Mouse (Mus musculus) kidney, adult 10 weeks (tissue): ENCODE data around the gene Cdipt. TPM values are rescaled to one million over a fixed set of nuclear protein-coding genes. Genes with fewer than 3 reads are reported as not detected.

Experiments
- polyA plus RNA-seq: library from polyadenylated mRNA; stranded (reverse); fragments of 350-450 nt; fragmentation: Illumina TruSeq; extraction: RNeasy Lipid Tissue Mini Kit (QIAGEN cat#74804); gene quantifications from one replicate; pipeline ENCODE4 v1.2.3, GENCODE M21; 2014; ENCODE audit warnings: low read depth, low replicate concordance

Gene Cdipt
- 10.3 TPM for polyA plus RNA-seq

DNA sequence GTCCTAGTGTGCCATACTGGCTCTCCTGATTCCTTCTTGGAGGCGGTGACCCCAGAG is at the start of gene Cdipt:
Gene Cdipt, plus strand, starts transcription at position 22 of the 57 bp plus-strand sequence.

DNA sequence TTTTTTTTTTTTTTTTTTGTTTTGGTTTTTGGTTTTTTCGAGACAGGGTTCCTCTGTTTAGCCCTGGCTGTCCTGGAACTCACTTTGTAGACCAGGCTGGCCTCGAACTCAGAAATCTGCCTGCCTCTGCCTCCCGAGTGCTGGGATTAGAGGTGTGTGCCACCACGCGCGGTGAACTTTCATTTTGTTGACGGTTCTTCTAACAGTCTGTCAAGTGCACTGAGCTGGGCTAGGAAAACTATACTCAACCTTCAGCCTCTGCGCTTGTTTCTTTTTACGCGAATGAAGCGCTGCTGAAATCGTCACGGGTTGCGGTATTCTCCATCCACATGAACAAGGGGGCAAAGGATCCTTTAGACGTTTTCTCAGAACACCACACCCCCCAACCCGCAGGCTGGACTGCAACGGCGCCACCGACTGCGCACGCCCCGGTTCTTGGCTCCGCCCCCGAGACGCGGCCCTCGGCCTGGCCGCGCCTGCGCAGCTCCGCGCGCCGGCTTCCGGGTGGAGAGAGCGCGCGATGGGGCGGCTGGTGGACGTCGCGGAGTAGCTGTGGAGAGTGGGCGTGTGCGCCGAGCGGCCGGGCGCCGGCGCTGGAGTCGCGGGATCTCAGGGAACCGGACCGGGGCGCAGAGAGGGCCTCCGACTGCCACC is 47.2 kb upstream of the Cdipt start, which contains the start of gene Kctd13:
Gene Kctd13, plus strand, starts transcription at position 496 of the 654 bp plus-strand sequence.

DNA sequence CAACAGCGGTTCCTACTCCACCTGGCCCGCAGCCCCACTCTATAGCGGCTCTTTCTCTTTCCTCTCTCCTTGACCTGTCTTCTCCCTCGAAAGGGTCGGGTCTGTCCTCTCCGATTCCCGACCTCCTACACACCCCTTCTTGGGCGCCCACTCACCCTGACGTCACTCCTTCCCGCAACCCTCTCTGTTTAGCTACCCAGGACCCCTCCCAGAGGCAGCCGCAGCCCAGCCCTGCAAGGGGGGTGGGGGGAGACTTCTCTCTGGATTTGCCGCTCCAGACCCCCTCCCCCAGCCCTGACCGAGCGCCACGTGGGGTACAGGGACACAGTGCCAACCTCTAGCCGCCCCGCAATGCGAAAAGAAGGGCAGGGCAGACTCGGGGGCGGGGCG is 26.3 kb upstream of the Cdipt start, which contains the start of gene Asphd1:
Gene Asphd1, minus strand, starts transcription at position 180 of the 390 bp plus-strand sequence.

DNA sequence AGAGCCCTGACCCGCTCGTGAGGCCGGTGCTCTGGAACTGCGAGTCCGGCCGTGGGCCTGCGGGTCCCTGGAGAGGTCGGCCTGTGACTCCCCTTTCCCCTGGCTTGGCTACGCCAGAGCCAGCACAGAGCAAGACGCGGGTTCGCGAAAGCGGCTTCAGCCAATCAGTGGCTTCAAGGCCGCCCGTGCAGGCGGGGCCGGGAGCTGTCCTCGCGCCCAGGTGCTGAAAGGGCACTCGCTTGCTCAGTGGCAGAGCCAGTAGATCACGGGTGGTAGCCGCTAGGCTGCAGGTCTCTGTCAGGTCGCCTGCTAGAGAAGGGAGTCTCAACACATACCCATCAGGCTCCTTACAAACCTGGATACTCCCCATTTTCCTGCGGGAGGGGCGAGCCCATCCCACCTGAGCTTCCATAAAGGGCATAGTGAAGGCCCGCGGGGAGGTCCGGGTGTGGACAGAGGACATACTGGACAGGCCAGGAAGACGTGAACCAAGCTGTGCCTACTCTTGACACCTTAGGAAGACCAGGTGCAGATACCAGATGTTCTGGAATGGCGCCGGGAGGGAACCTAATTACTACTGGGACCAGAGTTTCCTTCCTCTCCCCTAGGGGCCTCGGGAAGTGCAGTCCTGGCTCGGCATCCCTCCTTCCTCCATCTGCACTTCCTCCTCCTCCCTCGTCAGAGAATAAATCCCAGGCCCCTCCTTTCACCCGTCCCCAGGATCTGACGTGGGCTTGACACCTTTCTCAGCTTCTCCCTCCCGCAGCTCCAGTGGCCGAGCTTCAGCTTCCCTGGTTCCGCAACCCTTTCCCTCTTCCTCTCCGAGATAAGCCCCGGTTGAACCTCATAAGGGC is 25.7 kb upstream of the Cdipt start, which contains the start of gene Sez6l2:
Gene Sez6l2, plus strand, starts transcription at position 771 of the 854 bp plus-strand sequence.

DNA sequence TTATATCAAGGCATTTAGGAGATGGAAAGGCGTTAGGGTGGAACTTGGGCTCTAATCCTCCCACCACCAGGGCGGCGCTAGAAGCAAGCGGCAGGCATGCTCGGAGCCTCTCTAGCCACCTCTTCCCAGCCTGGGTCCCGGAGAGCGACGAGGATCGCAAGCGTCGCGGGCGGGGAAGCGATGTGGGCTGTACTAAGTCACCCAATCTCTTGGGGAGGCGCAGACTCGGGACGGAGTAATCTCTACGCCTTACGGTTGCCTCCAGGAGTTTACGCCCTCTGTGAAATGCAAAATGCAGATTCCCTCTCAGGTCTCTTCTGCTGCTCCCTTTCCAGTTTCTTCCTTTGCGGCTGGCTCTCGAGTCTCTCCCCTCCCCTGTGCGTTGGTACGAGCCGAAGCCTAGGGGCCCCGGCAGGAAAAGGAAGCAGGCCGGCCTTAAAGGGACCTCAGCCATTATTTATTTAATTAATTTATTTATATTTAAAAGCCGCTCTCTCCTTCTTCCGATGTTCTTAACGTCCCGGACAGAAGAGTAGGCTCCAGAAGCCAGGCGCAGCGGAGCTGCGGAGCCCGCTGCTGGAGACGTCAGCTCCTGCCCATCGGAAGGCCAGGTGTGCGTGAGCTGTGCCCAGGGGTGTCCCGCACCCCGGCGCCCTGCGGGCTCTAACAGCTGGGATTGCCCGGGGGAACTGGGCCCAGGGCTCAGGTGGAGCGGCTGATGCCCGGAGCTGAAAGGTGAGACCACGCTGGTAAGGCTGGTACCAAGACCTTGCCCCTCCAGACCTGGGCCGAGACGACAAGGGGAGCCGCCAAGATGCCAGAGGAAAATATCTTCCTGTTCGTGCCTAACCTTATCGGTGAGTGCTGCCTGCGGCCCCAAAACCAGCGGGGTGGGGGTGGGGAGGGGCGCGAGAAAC is 494 bp downstream of the Cdipt start, which contains the start of gene Cdiptos:
Gene Cdiptos, minus strand, starts transcription at position 149 of the 917 bp plus-strand sequence.

DNA sequence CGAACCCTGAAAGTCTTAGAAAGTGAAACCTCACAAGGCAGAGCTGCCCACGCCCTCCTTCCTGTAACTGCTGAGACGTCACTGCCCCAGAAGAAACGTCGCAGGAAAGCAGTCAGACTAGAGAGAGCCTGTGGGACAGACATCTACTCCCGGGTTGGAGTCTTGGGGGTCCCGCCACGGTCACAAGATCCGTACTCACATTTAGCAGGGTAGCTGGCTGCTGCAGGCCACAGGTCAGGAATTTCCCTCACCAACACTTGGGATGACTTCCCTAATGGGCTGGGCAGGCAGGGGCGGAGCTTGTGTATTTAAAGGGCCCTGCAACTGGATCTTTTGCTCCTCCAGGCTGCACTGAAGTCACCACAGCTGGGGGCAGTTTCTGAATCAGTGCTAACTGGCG is 38.6 kb downstream of the Cdipt start, which contains the start of gene Mvp:
Gene Mvp, minus strand, starts transcription at position 302 of the 400 bp plus-strand sequence.

DNA sequence TGATC is 40.6 kb downstream of the Cdipt start, which contains the start of gene Pagr1b:
Gene Pagr1b, minus strand, starts transcription at position 4 of the 5 bp plus-strand sequence.

DNA sequence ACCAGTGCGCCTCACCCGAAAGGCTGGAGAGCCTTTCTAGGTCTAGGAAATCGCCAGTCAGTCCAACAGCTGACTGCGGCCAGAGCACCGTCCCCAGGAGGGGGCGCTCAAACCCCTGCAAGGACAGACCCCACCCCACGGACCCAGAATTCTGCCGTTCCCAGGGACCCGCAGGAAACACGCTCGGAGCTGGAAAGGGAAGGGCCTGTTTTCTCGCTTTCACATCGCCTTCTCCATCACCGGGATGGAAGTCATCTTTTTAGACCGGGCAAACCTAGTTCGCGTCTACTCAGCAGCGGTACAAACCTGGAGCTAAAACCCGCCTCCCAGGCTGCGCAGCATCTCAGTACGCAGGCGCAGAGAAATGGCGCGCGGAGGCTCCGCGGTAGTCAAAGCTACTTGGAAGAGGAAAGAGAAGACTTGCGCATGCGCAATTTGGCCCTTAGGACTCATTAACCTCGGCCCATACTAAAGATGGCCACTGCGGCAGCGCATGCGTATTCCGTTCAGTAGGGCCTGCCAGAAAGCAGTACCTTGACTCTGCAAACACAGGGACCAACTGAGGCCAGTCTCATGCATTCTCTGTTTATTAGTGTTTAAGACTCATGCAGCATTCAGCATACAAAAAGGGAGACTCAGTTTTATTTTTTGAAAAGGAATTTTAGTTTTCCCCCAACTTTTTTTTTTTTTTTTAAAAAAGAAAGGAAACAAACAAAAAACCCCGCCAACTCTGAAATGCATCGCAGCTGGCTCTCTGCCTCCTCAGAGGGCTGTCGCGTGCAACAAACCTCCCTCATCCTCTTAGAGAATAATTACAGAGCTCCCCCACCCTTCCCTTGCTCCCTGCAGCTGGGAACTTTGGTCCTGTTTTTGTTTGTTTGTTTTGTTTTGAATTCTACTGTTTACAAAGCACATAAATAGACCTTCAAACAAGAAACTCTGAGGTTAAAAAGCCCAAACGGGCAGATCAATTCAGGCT is 41.5 kb downstream of the Cdipt start, which contains the start of gene Pagr1a:
Gene Pagr1a, minus strand, starts transcription at position 382 of the 979 bp plus-strand sequence.

DNA sequence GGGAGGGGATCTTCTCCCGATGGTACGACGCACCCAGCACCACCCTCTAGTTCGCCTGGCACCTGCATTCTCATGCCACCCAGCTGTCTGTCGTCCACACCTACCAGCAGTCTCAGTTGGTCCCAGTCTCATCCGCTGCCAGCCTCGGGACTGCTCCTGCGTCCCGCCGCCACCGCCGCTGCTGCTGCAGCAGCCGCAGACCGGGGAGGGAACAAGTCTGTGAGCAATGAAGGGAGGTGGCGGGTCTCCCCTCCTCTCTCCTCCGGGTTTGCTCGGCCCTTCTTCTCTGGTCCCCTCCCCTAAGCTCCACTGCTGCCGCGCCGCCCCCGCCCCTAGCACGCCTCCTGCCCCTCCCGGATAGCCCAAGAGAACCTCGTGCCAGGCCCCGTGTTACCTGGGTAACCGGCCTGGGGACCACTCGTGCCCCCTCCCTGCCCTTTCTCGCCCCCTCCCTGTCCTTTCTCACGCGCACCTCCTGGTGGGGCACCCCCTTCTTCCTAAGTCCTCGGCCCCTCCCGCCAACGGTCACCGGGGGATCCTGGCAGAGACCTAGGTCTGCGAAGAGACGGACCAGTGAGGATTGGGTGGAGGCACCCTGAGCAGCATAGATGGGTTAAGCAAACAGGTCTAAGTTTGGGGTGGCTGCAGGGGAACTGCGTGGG is 45.3 kb downstream of the Cdipt start, which contains the start of the genes Gm42742 and Prrt2:
Gene Gm42742, minus strand, starts transcription at position 197 of the 662 bp plus-strand sequence.
Gene Prrt2, minus strand, starts transcription at position 311 of the 662 bp plus-strand sequence.

DNA sequence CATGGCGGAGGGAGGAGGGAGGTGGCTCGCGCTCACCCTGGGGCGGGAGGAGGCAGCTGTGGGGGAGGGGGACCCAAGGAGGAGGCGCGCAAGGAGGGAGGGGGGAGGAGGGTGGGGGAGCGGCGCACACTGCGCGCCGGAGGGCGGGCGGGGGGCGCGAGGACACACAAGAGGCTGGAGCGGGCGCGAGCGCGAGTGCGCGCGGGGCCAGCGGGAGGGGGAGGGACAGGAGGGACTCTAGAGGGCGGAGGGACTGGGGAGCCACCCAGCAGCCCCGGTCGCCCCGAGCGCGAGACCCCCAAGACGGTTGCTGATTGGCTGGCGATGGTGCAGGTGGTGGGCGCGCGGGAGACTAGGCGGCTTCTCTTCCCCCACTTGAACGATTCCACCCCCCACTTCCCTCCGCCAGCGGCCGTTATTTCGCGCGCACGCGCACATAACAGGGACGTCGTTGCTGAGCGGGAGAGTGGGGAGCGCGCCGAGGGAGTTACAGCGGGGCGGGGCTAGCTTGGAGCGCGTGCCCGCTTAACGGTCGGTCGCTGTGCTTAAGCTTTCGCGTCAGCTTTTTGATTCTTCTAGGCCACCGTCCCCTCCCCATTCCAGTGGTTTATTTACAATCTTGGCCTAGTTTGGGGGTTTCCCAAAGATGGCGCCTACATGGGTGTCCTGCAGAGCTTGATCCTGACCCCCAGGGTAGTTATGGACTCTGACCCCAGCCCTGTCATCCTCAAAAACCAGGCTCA is 51.4 kb downstream of the Cdipt start, which contains the start of gene Maz:
Gene Maz, minus strand, starts transcription at position 54 of the 743 bp plus-strand sequence.

Other genes starting within 250 kb of the Cdipt start
- 6.5 TPM for gene Mapk3, start 216.3 kb upstream of the Cdipt start, polyA plus RNA-seq
- 9.9 TPM for gene Gdpd3, start 209.6 kb upstream of the Cdipt start, polyA plus RNA-seq
- 13.0 TPM for gene Ypel3, start 199.0 kb upstream of the Cdipt start, polyA plus RNA-seq
- not detected for gene Tbx6, start 194.4 kb upstream of the Cdipt start, polyA plus RNA-seq
- 29.0 TPM for gene Ppp4c, start 183.4 kb upstream of the Cdipt start, polyA plus RNA-seq
- not detected for gene Fam57b, start 178.2 kb upstream of the Cdipt start, polyA plus RNA-seq
- gene 4930451I11Rik, start 144.3 kb upstream of the Cdipt start, polyA plus RNA-seq: not detected
- not detected for gene Doc2a, start 128.5 kb upstream of the Cdipt start, polyA plus RNA-seq
- gene Hirip3, start 113.9 kb upstream of the Cdipt start, polyA plus RNA-seq: 10.3 TPM
- 10.2 TPM for gene Ino80e, start 113.5 kb upstream of the Cdipt start, polyA plus RNA-seq
- 6.5 TPM for gene Taok2, start 91.2 kb upstream of the Cdipt start, polyA plus RNA-seq
- 6.4 TPM for gene Tmem219, start 53.0 kb upstream of the Cdipt start, polyA plus RNA-seq
- gene Kctd13, start 47.0 kb upstream of the Cdipt start, polyA plus RNA-seq: 1.1 TPM
- gene Asphd1, start 26.3 kb upstream of the Cdipt start, polyA plus RNA-seq: not detected
- not detected for gene Sez6l2, start 25.4 kb upstream of the Cdipt start, polyA plus RNA-seq
- gene Cdiptos, start 184 bp downstream of the Cdipt start, polyA plus RNA-seq: not detected
- gene Mvp, start 38.7 kb downstream of the Cdipt start, polyA plus RNA-seq: 0.53 TPM
- not detected for gene Pagr1b, start 40.6 kb downstream of the Cdipt start, polyA plus RNA-seq
- gene Pagr1a, start 41.4 kb downstream of the Cdipt start, polyA plus RNA-seq: not detected
- gene Gm42742, start 45.2 kb downstream of the Cdipt start, polyA plus RNA-seq: 0.61 TPM
- gene Prrt2, start 45.3 kb downstream of the Cdipt start, polyA plus RNA-seq: not detected
- 15.0 TPM for gene Maz, start 51.1 kb downstream of the Cdipt start, polyA plus RNA-seq
- not detected for gene Kif22, start 66.6 kb downstream of the Cdipt start, polyA plus RNA-seq
- gene Zg16, start 111.4 kb downstream of the Cdipt start, polyA plus RNA-seq: not detected
- 0.73 TPM for gene AI467606, start 115.4 kb downstream of the Cdipt start, polyA plus RNA-seq
- 22.6 TPM for gene Qprt, start 146.3 kb downstream of the Cdipt start, polyA plus RNA-seq
- gene Spn, start 161.9 kb downstream of the Cdipt start, polyA plus RNA-seq: 0.65 TPM
- 11.2 TPM for gene Cd2bp2, start 220.1 kb downstream of the Cdipt start, polyA plus RNA-seq
- 1.9 TPM for gene Tbc1d10b, start 232.6 kb downstream of the Cdipt start, polyA plus RNA-seq
- gene Mylpf, start 233.0 kb downstream of the Cdipt start, polyA plus RNA-seq: not detected